Mouse (Mus musculus) left cerebral cortex, adult 8-10 months (tissue): ENCODE data around the gene Fgf23. TPM values are rescaled to one million over a fixed set of nuclear protein-coding genes. Genes with fewer than 3 reads are reported as not detected.

ENCODE experiments used
- DNase-seq, 2 experiments: peaks; one replicate each; pipeline ENCODE4 v3.0.0; 2022; ENCODE audit warnings: low spot score in 2 of 2
- total RNA-seq, 4 experiments: library from RNA; stranded (reverse); gene quantifications; 2 replicates each; pipeline ENCODE4 v1.2.4; 2022

Fgf23 gene
- total RNA-seq = under 1 TPM in 3 of 4 experiments, not detected in 1; 0.39 to 0.84 (median 0.71) TPM

DNA sequence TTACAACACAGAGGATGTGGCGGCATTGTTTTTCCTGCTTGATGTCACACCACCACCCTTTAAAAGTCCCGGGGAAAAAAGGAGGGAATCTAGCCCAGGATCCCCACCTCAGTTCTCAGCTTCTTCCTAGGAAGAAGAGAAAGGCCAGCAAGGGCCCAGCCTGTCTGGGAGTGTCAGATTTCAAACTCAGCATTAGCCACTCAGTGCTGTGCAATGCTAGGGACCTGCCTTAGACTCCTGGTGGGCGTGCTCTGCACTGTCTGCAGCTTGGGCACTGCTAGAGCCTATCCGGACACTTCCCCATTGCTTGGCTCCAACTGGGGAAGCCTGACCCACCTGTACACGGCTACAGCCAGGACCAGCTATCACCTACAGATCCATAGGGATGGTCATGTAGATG lies at the start of gene Fgf23:
Fgf23 (plus strand) TSS at position 86 of the 400 bp plus-strand sequence.
- DNase-seq = no peak

DNA sequence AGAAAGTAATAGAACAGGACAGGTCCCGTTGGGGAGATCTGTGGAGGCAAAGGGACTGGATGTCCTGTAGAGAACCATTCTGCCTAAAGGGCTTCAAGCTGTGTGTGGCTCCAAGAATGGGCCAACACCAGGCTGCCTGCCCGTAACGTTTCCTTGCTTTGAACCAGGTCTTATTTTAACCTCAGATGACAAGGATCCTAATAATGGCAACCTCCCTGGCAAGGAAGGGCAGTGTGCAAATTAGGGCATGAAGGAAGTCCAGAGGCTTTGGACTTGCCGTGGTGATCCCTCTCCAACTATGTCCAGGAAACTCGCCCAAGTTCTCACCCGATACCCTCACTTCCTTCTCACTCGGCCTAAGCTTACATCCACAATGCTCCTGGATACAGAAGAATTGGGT lies 47.9 kb upstream of the Fgf23 start:
- no peak for DNase-seq

DNA sequence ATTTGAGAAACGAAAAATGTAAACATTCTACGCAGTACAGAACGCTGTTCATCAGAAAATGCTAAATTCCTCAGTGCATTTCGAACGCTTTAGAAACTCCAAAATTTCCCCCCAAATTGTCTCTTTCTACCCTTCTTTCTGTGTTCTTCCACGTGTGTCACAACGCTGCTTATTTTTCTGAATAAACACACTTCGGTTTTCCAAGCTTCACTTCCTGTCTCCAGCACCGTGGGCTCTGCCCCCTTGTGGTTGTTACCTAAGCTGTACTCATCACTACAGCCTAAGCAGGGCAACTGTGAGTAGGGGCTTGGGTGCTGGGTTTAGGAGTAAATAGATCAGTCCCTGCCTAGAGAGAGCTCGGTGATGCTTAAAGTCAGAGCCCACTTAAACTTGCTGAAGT lies 37.9 kb upstream of the Fgf23 start:
- DNase-seq = no peak

DNA sequence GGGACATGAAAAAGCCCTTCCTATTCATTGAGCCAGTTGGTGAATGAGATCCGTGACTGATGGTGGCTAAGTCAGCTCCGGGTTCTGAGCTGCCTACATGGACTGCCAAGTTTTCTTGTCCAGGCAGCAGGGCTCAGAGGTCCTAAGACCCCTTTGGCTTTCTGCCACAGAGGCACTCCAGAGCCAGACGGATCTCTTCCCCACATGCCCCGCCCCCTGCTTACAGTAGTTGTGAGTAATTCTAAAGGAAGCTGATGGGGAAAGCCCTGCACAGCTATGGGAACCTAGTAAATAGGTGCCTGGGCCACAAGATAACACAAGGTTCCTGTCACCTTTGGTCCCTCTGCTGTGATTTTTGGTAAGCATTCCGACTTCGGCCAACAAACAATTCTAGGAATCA lies 27.8 kb upstream of the Fgf23 start:
- DNase-seq = no peak

DNA sequence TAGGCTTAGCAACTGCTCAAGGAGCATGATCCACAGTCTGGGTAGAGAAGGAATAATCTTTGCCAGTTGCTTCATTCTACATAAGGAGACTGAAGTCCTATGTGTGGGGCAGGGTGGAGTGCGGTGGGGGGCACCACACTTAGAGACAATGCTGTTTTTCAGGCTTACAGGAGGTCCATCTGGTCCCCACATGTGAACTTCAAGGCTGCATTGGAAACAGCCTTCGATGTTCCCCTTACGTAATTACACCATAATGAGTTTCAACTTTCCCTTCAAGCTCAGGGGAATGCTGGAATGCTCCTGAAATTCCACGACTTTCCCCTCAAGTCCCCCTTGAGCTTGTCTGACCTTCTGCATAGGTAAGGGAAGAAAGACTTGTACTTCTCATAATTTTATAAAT lies 21.9 kb upstream of the Fgf23 start:
- DNase-seq = no peak

DNA sequence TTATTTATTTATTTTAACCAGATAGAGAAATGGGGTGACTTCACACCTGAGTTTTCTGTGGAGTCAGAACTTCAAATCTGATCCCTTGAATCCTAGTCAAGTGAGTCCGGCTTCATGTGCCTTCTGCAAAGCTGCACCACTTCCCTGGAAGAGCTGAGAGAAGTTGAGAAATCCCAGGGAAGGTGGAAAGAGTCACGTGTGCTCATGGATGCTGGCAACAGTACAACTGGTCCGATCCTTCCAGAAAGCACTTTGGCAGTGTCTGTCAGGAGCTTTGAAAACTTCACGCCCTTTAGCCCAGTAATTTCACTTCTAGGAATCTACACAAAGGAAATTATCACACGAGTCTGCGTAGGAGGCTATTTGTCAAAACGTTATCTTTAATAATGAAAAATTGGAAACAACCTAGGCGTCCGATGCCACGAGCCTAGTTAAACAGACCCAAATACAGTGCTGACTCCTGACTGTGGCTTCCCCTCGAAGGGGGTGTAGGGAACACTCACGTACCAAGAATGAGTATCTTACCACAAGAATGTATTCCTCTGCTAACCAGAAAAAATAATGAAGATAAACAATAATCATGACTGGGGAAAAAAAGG lies 15.6 kb upstream of the Fgf23 start:
- DNase-seq = no peak

DNA sequence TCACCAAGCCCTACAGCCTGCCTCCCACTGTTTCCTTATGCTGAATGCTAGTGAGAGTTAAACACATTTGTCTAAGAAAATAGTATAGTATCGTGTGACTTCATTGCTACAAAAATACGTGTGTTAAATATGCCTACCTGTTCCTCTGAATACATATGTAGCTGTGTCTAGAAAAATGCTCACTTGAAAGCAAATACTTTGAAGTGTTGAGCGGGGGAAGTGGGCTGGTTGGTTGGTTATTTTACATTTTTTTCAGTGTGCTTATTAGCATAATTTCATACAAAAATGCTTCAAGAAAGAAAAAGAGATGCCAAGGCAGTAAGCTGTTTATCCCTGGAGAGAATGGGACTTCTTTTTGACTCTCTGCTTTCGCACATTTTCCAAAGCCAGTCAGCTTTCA lies 12.7 kb upstream of the Fgf23 start:
- DNase-seq = no peak

DNA sequence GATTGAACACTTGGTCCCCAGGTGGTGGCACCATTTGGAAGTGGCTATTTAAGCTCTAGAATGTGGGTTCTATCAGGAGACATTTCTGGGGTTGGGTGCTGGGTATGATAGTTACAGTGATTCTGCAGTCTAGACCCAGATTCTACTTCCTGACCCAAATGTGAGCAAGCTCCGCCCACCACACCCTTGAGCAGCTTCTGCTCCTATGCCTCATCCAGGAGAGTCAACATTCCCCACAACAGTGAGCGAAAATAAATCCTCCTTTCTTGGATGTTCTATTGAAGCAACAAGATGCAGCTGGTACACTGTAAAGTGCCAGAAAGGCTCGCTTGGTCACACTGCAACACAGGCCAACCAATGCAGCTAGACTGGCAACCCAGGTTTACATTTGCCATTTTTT lies 8.8 kb upstream of the Fgf23 start:
- DNase-seq = peak in 1 of 2 experiments; percentile 18

DNA sequence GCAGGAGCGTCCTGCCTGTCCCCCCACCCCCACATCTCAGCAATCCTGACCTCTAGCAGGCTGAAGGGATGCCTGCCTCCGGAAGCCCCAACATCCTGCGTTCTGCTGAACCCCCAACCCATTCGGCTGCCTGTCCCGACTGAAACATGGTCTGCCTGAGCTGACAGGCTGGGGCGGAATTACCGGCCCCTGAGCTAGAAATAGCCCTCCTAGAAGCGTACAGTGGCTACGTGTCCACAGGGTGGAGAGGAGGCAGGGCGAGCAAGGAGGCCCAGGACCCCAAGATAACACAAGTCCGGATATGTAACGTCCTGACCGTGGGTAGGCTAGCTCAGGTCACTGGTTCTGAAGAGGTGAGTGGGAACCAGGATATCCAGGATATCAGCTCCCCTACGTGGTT lies 7.9 kb upstream of the Fgf23 start:
- no peak for DNase-seq

DNA sequence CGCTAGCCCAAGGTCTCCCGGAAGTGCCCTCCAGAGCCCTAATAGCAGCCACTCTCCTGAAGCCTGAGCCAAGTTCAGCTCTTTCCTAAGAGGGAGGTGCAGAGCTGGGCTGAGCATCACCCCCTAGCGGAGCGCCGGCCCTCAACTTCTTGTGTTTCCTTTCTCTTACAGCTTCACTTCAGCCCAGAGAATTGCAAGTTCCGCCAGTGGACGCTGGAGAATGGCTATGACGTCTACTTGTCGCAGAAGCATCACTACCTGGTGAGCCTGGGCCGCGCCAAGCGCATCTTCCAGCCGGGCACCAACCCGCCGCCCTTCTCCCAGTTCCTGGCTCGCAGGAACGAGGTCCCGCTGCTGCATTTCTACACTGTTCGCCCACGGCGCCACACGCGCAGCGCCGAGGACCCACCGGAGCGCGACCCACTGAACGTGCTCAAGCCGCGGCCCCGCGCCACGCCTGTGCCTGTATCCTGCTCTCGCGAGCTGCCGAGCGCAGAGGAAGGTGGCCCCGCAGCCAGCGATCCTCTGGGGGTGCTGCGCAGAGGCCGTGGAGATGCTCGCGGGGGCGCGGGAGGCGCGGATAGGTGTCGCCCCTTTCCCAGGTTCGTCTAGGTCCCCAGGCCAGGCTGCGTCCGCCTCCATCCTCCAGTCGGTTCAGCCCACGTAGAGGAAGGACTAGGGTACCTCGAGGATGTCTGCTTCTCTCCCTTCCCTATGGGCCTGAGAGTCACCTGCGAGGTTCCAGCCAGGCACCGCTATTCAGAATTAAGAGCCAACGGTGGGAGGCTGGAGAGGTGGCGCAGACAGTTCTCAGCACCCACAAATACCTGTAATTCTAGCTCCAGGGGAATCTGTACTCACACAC lies 7.4 kb downstream of the Fgf23 start:
- DNase-seq = peak; percentile 59 to 82

DNA sequence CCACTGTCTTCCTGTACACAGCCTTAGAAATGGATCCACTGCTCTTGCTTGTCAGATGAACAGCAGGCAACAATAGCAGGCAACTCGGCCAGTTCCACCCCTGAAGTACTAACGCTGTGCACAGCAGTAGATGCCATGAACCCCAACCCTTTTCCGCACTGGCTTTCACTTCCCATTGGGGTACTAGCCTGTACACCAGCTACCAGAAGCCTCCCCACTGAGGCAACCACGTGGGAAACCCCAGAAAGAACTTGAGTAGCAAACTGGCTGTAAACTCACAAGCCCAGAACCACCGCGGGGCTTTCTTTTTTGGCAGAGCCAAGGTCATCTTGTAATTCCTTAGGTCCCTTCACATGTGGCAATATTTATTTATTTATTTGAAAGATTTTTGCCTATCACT lies 9.1 kb downstream of the Fgf23 start:
- no peak for DNase-seq

DNA sequence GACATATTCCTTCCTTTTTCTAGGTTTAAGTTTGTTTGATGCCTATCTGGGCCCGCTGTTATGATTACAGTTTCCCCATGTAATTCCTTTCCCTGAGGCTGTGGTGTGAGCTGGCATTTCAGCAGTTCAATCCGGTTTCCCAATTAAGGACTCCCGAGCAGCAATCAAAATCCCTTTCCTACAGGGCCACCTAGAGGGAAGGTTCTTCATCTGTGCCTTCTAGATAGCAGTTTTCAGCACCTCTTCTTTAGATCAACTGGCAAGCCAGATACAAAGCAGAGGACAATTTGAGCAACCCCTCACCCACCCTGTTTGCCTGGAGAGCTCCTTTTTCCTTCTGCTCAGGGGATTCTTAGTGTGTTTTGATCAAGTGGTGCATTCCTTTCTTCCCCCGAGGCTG lies 14.0 kb downstream of the Fgf23 start:
- DNase-seq = peak in 1 of 2 experiments; percentile 39

DNA sequence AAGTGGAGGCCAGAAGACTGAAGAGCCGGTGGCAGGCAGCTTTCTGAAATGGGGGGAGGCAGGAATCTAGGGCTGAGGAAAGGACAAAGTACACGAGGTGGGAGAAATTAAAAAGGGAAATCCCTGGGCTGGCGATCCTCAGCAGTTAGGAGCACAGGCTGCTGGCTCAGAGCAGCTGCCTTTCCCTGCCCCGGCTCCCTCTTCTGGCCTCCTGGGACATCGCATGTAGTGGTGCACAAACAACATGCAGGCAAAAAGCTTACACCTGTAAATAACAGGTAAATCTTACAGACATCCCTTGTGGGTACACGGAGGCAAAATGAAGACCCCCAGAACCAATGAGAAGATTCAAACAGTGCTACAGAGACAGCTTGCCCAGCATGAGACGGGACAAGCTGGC lies 21.9 kb downstream of the Fgf23 start:
- no peak for DNase-seq

DNA sequence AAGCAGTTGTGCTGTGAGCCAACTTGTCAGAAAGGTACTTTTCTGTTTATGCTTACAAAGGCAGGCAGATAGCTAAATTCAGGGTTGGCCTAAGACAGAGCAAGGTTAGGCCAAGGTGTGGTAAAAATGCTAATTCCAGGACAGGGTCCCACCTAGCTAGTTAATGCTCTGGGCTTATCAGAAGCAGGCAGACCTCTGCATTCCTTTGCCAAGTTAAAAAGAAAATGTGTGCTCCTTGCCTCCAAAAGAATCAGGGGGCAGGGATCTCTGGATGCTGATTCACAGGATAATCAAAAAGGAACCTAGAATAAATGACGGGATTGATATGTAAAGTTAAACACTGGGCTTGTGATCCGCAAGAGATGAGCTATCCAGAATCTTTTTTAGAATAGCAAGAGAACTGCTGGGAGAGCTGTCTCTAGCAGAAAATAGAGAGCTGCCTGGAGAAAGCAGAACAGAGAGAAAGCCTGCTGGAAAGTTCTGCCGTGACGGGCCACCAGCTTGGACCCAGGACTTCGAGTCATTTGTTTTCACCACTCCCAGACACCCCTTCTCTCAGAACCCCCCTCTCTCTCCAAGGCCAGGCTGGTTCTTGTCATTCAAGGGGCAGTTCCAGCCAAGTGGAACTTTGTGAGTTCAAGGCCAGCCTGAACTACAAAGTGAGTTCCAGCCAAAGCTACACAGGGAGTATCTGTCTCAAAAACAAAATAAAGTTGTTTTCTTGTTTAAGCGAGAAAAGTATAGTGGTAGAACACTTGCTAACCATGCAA lies 31.0 kb downstream of the Fgf23 start:
- DNase-seq = no peak

DNA sequence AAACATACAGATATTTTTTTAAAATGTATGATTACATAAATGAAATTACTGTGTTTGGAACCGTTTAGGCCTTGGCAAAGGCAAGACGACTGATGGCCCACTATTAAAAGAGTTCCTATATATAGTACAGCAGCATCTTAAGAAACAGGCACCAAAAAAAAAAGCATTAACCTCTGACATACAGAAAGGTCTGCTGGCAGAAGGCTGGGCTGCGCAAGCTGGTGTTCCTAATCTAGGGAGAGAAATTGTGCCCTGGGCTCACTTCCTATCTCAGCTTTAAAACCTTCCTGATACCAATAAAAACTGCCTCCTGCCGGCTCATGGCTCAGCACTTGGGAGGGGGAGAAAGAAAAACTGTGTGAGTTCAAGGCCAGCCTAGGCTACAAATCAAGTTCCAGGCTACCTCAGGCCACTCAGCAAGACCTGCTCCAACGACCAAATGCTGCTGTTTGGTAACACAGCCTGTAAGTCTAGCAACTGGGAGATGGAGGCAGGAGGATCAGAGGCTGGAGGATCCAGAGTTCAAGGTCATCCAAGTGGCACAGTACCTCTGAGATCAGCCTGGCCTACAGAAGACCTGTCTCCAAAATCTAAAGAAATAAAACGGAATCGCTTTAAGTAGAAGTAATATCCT lies 31.8 kb downstream of the Fgf23 start:
- no peak for DNase-seq

DNA sequence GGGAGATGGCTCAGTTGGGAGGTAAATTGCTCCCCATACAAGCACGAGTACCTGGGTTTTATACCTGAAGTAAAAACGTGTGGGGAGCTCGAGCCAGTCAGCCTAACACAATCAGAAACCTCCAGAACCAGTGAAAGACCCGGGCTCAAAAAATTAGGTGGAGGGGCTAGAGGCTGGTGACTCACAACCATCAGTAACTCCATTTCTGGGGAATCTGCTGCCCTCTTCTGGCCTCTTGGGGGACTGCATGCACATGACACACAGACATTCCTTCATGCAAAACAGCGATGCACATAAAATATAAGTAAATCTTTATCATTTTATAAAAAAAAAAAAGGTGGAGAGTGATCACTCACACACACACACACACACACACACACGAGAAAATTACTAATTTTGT lies 32.4 kb downstream of the Fgf23 start:
- no peak for DNase-seq

DNA sequence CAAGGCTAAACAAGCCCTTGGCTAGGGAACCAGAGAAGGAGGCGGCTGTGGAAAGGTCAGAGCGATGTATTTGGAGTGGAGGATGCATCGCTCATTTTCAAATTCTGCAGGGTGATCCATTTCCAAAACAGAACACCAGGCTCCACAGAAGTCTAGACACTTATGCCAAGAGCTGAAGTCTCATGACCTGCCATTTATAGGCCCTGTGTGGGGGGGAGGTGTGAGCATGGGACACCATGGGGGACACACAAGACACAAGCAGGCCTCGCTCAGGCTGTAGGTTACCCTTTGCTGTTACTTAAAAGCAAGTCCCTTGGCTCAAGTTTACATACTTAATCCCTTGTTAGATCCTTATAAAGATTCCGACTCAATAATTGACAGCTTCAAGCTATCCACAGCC lies 33.5 kb downstream of the Fgf23 start:
- DNase-seq = peak in 1 of 2 experiments; percentile 29

DNA sequence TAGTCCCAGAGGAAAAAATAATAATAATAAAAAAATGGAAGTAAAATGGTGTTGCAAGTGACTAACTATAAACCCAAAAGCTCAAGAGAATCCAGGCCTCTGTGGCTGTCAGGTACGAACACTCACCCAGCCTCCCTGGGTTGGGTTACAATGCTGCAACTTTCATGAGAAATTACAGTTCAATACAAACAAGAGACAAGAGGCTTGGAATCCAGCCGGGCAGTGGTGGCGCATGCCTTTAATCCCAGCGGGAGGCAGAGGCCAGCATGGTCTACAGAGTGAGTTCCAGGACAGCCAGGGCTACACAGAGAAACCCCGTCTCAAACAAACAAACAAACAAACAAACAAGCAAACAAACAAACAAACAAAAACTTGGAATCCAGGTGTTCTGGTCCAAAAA lies 34.0 kb downstream of the Fgf23 start:
- DNase-seq = no peak

DNA sequence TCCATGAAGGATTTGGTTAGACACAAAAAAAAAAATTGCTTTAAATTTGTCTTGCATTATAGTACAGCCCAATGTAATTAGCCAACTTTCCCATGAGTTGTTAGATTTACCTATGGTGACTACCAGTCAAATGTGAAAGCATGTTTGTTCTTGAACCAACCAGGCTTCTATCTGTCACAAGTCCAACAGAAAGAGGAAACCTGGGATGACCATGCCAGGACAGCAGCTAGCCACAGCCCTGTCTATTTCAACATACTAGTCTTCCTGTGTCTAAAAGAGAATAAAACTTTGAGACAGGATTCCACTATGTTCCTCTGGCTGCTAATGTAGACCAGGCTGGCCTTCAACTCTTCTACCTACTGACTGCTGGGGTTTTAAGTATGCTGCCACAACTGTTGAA lies 34.7 kb downstream of the Fgf23 start:
- no peak for DNase-seq

DNA sequence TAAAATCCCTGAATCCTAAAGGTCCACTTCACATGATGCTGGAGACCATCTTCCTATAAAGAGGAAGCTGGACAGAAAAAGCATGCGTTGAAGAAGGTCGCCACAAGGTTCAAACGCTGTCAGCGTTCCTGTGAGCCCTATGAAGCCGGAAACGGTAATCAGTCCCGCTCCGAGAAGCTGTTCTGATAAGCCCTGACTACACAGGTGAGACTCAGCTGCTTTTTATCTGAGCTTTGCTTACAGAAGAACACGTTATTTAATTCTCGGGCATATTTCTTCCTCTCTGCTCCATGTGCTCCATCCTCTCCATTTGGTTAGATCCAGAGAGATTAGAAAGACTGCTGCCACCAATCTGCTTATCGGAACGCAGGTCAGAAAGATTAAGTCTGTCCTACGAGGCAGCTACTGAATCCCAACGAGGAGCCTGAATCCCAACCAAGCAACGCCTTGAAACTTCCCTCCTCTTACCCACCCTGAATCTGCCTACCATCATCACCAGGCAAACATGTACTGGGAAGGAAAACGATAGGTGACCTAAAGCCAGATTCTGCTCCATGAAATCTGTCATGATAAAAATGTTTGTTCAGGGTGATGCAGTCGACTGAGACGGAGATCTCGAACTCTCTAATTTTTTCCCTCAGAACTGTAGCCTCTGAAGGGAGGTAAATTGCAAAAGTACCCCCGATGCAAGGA lies 35.8 kb downstream of the Fgf23 start:
- no peak for DNase-seq

DNA sequence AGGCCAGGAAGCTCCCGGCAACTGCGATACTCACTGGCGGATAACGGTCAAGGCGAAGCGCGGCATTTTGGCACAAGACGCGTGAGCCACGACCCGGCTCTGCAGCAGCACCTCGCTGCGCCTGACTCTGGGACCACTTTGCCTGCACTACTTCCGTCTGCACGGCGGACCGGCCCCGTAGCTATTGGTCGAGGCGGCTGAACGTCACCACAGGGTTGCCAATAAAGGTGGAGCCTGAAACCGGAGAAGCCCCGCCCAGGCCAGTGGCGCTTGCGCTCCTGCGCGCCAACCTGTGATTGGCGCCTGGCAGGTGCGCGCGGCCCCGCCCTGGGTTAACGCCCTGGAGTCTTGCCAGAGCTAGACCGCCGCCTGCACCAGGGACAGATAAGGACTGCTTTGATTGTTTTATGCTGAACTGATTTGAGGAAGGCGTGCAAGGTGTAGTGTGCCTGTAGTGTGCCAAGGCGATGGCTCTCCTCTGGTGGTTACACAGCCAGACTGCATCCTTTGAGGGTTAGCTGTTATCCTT lies 36.8 kb downstream of the Fgf23 start, which contains the start of gene Tigar:
Tigar (minus strand) TSS at position 156 of the 529 bp plus-strand sequence.
- DNase-seq = peak; percentile 76 to 94
